Mouse (Mus musculus): ENCODE data around the gene Tlr12.
A peak's percentile ranks its signal among the peaks of the same experiment; 100 is the strongest.
"Not testable (repeated sequence)": the region's sequence is repeated elsewhere in the genome, so short reads cannot be mapped to it uniquely, and the experiment has no call there.

The Tlr12 gene

DNA sequence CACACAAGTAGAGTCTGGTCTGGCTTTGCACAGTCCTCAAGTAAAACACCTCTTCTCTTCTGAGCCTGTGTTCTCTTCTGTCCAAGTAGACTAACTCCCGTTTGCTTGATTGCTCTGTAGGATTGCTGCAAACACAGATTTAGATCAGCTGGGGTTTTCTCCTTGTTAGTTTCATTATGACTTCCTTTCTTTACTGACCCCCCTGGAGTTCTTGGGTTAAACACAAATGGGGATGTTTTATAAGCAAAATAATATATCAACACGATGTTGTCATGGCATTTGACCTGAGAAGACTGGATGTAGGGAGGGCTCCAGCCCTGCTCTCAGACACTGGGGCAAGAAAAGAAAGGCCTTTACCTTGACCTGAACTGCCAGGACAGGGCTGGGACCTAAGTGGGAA, 544 bp upstream of the Tlr12 start:
- DNase-seq (ENCODE audit: low spot score) = no peak

DNA sequence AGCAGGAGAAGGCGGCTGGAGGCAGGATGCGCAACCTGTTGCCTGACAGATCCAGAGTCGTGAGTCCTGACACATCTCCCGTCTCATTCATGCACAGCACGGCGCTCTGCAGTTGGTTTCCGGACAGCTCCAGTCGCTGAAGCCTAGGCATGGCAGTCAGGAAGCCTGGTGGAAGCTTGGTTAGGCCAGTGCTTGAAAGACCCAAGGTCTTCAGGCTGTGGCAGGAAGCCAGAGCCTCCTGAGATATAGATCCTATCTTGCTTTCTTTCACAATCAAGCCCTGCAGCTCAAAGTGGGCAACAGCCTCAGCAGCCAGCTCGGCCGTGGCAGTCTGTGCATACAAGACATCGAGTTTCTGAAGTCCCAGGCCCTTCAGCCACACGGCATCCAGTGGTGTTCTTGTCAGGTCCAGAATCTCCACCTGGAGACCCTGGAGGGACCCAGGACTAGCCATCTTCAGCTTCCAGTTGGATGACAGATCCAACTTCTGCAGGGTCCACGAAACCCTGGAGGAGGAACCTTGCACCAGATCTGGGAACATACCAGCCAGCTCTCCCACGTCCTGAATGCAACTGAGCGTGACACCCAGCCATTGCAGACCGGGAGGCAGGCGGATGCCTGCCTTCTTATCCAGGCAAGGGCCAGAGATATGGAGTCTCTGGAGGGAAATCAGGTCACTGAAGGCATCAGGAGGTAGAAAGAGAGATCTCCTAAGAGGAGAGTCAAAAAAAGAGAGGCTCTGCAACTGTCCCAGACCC, 877 bp downstream of the Tlr12 start:
- no peak for DNase-seq (ENCODE audit: low spot score)

- DNase-seq (ENCODE audit: low spot score) = no peak
These were observed 2.7 kb downstream of the Tlr12 start for GRCm38 (mm10) chr4:128615761-128616160.

DNA sequence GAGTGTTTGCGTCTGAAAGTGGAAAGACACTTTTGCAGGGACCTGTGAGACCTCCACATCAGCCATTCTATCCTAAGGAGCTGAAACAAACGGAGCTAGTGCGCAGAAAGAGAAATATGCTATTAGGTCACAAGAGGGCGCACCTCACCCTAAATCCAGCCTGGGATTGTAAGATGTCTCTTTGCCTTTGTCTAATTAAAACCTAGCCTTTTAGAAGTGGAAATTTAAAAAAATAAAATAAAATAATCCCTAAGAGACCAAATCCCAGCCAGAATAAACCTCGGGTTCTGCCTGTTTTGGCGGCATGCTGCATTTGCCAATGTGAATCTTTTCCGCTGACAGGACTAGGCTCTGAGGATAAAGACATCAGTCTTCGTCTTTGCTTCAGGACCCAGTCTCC, 5.1 kb downstream of the Tlr12 start:
- DNase-seq (ENCODE audit: low spot score) = no peak

DNA sequence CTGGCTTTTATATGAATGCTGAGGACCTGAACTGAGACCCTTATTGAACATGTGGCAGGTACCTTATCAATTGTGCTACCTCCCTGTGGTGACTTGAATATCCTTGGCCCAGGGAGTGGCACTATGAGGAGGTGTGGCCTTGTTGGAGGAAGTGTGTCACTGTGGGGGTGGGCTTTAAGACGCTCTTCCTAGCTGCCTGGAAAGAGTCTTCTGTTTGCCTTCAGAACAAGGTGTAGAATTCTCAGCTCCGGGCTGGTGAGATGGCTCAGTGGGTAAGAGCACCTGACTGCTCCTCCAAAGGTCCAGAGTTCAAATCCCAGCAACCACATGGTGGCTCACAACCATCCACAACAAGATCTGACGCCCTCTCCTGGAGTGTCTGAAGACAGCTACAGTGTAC, 6.7 kb downstream of the Tlr12 start:
- DNase-seq (ENCODE audit: low spot score) = not testable (repeated sequence)

DNA sequence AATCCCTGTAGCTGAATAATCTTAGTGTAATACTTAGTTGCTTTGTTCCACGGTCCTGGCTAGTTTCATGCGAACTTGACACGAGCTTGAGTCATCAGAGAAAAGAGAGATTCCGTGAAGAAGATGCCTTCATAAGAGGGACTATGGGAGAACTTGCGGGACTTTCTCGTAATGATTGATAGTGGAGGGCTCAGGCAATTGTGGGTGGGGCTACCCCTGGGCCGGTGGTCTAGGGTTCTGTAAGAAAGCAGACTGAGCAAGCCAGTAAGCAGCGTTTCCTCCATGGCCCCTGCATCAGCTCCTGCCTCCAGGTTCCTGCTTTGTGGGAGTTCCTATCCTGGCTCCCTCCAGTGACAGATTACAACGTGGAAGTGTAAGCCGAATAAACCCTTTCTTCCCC, 7.7 kb downstream of the Tlr12 start:
- DNase-seq (ENCODE audit: low spot score) = no peak

DNA sequence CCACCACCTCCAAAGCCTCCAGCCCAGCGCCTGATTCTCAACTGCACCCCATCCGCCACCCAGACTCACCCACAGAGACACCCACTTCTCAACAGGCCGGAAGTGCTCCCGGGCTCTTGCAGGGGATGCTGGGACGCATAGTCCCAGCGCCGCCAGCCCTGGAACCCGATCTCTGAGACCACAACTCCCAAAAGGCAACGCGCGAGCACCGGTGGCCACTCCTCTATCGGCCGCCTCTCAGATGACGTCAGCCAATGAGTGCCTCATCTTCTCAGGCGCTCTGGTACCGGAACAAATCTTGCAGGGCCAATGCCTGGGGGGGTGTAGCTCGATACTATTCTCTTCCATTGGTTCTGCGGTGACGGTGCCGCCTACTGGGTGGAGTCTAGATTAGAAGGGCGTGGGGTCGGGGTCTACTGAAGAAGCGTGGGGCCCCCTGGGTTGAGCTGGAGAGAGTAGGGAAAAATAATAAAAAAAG, 8.5 kb downstream of the Tlr12 start, which contains the start of gene Zscan20:
Zscan20 (minus strand) TSS at position 174 of the 478 bp plus-strand sequence.
- DNase-seq (ENCODE audit: low spot score) = peak; percentile 96

- DNase-seq (ENCODE audit: low spot score) = no peak
These were observed 9.0 kb downstream of the Tlr12 start for GRCm38 (mm10) chr4:128609276-128609924.

DNA sequence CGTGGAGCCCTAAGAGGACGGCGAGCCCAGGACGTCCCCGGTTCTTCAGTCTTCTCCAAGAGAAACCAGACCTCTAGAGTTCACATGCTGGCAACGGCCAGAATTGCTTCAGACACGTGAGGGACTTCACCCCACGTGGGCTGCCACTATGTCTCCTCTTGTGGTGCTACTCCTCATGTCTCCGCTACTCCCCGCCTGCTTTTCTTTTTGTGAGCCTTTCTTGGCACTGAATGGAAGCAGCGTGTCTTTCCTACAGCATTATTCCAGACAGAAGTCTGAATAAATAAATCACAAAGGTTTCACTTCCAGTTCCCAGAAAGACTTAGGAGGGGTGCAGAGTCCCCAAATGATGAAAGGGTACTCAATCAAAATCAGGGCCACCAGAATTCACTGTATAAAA, 10.8 kb downstream of the Tlr12 start:
- DNase-seq (ENCODE audit: low spot score) = no peak

DNA sequence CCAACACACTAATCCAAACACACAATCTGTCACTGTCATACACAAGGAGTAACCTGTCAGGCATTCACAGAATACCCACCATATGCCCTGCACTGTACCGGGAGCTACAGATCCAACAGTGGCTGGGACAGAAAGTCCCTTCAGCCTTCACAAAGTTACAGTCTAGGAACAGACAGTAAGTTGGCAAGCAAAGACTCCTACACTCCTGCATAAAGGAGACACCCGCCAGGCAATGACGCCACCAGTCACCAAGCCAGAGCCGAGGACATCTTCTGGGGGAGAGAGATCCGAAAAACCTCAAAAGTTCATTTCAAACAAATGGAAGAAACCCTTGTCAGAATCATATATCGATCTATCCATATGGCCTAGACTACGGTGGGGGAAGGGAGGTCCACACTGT, 11.8 kb downstream of the Tlr12 start:
- no peak for DNase-seq (ENCODE audit: low spot score)

- no peak for DNase-seq (ENCODE audit: low spot score)
These were observed 20.4 kb downstream of the Tlr12 start for GRCm38 (mm10) chr4:128597801-128598560.

- no peak for DNase-seq (ENCODE audit: low spot score)
These were observed 24.4 kb downstream of the Tlr12 start for GRCm38 (mm10) chr4:128594062-128594461.

- DNase-seq (ENCODE audit: low spot score) = no peak
These were observed 25.1 kb downstream of the Tlr12 start for GRCm38 (mm10) chr4:128593286-128593685.

DNA sequence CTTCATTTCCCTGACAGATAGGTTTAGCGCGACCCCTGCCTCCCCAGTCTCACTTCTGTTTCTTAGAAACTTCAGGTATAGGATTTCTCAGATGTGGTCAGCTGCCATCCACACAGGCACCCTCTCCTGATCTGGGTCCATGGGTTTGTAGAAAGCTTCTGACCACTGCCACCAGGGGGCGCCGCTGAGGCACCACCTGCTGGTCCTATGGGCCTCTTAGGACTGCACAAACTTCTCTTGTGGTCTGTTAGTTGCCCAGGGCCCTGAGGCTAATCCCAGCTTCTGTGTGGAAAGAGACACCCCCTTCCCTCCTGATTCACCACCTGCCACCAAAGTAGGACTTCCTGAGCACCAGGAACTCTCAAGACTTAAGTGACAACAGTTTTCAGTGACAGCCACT, 39.2 kb downstream of the Tlr12 start:
- DNase-seq (ENCODE audit: low spot score) = no peak

DNA sequence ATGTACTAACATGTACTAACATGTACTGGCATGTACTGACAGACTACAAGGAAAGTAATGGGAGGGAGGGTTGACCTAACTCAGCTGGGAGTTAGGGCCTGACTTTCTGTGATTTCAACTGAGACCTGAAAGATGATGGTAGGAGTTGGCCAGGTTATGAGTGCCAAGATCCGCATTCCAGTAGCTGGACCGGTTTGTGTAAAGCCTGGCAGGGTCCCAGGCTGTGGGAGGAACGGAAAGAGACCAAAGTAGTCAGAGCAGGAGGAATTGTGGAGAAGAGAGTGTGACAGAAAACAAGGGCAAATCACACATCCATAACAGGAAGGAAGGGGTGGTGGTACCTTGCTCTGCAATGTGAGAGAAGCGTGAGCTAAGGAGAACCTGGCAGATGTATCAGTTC, 42.6 kb downstream of the Tlr12 start:
- DNase-seq (ENCODE audit: low spot score) = no peak
